Mouse (Mus musculus): Measurements from ENCODE around the gene Aen.
A peak's percentile ranks its signal among the peaks of the same experiment; 100 is the strongest.

The Aen gene

DNA sequence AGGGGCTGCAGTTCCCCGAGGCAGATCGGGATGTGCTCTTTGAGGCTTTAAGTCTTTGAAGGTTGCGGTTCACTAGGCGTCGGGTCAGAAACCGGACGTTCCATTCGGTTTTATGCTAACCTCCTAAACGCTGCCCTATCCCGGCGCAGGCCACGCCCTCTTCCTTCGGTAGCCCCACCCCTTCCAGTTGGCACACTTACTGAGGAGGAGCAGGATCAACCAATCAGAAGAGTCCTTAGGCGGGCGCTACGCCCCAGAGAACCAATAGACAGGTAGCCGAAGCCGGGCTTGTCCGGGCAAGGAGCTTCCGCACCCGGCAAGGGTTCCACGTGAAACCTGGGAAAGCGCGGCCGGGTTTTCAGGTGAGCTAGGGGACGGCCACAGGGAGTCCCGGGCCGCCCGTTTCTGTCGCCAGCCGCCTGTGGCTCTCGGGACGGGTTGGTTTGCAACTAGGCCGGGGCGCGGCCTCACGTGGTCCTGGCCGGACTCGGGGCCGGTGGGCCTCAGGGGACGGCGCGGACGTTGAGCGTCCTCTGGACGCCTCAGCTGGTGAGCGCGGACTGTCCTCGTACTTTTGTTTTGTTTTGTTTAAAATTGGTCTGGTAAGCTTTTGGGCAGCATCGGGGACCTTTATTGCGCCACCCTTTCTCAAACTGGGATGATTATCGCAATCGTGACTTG, at the start of gene Aen:
Gene Aen (plus strand): TSS at position 202 of the 681 bp plus-strand sequence.
- DNase-seq: peak; percentile 95

DNA sequence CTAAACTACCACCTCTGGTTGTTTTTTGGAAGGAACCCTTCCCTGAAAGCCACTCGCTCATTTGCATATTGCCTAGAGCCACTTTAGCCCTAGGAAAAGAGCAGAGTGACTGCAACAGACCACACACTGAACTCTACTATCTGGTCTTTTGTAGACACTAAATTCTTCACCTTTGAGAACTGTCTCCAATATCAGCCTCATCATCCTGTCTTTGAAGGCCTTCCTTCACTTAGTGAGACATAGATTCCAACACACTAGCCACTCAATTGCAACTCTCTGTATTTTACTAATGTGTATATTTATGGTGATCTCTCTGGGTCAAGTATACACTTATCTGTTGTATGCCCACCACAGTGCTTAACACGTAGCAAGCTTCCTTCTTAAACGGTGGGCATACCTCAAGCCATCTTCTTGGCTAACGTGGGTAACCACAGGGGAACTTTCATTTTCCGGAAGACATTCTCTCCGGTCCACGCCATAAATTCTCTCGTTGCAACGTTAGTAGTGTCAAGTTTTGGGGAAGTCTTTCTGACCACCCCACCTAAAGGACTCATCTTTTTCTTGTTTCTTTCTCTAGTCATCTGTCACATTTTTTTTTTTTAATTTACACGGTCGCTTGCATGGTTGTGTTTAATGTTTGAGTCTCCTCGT, 49.5 kb upstream of the Aen start:
- DNase-seq: no peak

DNA sequence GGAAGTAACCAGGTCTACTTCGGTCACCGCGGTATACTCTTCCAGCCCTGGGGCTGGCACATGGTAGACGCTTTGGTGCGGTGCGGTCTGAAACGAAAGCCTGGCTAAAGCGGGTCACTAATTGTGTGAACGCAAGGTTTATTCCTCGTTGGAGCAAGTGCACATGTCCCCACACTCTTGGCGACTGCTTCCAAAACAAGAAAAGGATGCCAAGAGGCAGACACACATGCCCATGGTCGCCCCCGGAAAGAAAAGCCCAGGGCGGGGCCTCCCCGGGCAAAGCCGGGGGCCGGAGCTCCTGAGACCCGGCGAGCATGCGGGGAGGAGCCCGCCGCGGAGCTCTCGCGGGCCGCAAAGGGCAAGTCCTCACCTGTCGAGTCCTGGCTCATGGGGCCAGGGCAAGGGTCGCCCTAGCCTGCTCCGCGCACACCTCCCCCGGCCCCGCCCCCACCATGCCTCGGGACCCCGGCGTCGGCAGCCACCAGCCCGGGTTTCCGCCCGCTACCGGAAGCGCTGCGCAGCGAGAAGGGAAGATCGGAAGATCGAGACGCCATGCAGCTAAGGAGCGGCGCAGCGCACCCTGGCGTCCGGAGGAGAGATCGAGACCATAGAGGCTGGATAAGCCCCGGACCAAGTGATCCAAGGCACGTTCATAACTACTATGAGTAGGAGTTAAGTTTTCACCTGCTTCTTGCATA, 48.8 kb upstream of the Aen start, which contains the start of gene Det1:
Gene Det1 (minus strand): TSS at position 527 of the 698 bp plus-strand sequence.
- DNase-seq: peak; percentile 95

DNA sequence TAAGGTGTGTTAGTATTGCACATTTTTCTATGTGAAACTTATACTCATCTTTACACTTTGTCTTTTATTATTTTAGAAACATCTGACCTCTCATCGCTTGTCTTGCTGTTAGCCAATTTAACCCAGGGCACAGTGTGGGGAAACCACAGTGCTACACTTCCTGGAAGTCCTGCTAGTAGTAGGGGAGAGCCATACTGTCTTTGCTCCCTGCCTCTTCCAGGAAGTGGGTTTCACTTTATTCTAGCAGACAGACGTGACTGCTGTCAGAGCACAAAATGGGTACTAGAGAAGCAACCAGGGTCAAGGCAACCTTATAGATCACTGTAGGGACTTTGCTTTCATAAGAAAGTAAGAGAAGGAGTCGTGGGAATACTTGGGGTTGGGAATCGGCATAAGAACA, 41.6 kb upstream of the Aen start:
- DNase-seq: no peak

DNA sequence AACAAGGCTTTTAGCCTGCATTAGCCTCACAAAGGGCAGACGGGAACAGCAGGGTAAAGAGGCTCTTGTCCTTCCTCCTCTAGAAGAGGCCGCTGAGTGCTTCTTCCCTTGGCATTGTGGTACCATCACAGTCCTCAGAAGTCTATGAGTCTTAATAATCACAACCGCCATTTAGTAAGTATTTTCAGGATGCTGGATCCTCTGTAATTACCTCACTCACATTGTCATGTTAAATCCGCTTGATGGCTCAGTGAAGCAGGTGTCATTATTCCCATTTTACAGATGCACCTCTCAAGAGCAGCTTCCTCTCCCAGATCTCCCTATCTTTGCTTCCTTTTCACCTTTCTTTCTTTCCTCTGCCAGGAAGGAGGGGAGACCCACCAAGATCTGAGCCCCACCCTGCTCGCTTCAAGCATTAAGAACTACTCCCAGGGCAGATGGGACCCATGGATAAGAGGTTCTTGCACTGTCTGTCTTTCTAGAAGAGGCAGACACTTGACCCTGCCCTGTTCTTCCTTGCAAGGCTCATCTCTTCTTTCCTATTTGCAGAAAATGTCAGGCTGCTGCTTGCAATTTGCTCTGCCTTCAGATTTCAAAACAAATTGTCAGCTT, 40.5 kb upstream of the Aen start:
- DNase-seq: no peak

DNA sequence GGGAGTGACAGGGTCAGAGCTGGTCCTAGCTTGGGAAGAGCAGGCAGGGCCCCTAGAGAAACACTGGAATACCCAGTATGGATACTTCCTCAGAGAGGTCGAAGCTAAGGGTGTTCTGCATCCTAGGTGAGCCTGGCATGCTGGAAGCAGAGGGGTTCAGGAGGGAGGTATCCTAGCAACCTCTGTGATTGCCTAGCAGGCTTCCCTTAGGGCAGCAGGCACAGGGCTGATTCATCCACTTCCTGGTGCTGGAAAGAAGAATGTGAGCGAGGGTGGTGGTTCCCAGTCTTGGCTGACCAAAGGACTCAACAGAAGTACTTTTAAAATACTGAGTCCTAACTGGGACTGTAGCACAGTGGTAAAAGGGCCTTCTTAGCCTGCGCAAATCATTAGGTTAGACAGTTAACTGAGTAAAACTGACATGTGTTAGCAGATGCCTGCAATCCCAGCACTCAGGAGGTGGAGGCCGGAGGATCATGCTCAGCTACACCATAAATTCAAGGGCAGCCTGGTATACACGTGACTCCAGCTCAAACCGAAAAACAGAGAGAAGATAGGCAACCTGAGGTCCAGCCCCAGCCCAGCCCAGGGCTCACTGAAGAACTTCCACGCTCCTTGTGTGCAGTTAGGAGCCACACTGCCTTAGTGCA, 31.7 kb upstream of the Aen start:
- no peak for DNase-seq

DNA sequence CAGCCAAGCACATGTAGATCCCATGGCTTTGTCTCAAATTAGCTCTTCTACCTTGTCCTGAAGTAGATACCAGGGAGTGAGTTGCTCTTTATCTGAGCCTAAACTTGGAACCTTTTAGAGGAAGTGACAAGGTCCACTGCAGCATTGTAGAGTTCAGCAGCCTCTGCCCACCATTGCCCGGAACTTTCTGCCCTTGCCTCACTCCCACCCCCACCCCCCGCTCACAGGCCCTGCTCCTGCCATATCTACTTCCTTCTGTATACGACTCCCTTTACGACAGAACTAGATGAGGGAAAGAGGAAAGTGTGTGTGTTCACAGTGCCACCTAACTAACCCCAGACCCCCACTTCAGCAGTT, 31.2 kb upstream of the Aen start:
- no peak for DNase-seq

DNA sequence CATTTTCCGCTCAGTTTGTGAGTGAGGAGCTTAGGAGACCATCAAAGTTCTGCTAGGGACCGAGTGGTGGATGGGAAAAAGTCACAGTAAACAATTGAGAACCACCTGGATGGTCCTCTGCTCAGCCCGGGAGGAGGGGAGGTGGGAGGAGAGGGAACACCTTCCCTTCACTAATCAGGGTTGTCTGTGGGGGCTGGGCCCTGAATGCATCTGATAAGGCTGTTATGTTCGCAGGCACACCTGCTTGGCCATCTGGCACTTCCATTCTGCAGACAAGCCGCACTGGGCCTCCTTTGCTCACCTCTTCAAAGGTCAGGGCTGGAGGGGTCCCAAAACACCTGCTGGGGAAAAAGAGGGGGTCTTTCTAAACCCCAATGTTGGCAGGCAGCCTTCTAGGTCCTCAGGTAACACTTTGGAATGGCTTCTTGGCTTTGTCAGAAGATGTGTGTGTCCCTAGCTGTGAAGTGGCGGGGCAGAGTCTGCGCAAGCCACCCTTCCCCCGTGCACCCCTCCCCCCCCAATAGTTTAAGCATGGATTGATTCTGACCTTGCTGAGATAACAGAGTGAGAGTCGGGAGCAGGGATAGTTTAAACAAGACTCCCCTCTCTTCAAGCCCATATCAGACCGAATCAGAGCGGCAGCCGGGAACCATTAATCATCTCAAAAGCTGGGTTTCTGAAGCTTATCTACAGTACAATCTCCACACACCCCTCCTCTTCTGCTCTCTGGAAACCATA, 30.3 kb upstream of the Aen start:
- no peak for DNase-seq

DNA sequence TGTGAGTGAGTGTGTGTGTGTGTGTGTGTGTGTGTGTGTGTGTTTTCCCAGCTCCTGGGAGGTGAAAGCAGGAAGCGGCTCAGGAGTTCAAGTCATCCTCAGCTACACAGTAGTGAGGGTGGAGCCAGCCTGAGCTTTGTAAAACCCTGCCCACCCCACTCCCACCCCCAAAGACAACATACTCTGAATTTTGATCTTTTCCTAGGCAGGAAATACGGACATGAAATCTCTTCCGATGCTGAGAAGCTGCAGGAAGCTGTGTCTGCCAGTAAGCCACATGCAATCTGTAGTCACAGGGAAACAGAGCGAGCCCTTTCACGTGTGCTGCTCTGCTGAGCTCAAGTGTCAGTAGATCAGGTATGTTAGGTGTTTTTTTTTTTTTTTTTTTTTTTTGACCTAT, 26.9 kb upstream of the Aen start:
- DNase-seq: no peak

DNA sequence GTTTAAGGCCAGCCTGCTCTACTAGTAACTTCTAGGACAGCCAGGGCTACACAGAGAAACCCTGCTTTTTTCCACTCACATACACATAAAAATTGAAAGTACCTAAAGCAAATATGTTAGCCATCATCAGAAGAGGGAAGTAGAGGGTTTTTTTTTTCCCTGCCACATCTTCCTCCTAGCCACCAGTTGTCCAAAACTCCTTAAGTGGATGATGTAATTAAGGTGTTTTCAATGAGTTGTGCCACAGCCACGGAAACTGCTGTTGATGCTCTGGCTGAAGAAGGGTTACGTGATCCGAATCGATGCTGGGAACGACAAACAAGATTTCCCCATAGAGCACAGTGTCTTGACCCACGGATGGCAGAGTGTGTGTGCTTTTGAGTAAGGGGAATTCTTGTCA, 23.3 kb upstream of the Aen start:
- no peak for DNase-seq

DNA sequence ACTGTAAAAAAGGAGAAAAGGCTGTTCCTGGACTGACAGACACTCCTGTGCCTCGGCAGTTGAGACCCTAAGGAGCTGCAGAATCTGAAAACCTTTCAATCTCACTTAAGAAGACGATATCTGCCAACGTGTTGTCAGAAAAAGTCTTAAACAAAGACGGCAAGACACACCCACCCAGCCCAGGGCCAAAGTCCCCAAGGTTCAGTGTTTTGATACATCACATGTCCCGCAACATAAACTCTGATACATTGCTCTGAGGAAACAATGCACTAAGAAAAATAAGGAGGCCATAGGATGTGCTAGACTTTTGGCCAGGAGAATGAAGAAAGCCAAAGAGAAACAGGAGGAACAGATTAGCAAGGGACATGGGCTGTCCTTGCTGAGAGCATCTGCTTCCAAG, 22.8 kb upstream of the Aen start:
- DNase-seq: no peak

DNA sequence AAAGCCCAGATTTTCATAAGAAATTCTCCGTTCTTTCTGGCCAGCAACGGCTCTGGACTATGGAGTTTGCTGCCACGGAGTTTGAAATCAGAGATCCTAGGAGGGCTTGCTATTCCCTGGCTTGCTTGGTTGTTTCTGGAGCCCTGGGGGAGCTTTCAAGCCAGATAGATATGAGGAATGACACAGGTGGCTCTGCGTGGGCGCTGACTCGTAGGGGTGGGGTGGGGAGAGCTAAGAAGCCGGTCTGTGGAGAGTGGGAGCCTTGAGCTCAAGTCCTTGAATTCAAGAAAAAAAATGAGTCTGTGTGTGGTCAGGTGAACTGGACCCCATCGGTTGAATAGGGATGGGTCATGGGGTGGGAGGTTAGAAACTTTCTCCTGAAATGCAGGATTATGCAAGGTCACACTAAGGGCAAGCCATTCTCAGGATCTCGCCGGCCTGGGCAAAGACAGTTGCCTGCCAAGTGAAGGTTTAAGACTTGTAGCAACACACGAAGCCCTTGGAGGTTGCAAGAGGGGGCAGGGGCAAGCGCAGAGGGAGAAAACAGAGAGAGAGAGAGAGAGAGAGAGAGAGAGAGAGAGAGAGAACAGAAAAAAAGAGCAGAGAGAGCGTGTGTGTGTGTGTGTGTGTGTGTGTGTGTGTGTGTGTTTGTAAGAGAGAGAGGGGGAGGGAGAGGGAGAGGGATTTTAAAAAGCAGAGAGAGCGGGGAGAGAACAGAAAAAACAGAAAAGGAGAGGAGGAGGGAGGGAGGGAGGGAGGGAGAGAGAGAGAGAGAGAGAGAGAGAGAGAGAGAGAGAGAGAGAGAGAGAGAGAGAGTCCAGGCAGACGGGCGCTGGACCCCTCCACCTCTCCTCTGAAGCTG, 13.8 kb upstream of the Aen start:
- DNase-seq: no peak

DNA sequence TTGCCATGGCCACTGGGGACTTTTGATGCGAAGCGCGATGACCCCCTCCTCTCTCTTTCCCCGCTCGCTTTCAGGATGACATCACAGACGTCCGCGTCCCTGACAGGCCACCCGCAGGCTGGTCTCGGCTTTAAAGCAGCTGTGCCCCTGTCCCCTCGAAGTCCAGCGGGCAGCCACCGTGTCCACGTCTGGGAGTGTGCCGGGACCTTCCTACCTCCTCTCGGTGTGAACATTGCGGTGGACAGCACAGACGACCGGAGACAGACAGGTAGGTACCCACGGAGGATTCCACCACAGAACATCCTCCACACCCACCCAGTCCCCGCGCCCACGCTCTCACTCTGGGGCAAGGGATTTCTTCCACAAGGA, 13.2 kb upstream of the Aen start:
- peak; percentile 65 for DNase-seq

DNA sequence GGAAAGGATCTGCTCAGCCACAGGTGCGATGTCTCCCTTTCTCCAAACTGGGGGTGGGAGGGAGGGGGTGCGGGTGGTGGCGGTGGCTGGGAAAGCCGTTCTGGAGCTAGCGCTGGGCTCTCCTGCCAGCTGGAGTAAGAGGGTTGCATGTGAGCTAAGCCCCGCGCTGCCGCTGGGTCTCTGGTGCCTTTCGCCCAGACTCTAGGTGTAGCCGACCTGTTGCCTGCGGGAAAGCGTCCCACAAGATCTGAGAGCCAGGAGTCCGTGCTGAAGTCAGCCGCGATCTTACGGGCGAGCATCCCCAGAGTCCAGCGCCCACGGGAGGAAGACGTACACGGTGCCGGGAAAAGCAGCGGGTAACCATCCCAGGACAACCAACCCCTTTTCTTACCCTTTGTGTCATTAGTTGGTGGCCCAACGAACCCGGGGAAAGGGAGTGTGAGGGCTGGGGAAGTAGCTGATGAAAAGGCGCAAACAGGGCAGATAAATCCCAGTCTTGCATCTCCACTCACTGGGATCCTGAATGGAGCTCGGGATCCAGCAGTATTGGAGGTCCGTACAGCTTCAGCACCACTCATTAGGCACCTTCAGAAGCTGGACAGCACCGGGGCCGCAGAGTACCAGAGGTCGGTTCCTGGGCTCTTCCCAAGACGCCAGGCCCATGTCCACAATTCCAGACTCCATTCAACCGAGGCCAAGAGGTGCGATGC, 12.5 kb upstream of the Aen start:
- no peak for DNase-seq

DNA sequence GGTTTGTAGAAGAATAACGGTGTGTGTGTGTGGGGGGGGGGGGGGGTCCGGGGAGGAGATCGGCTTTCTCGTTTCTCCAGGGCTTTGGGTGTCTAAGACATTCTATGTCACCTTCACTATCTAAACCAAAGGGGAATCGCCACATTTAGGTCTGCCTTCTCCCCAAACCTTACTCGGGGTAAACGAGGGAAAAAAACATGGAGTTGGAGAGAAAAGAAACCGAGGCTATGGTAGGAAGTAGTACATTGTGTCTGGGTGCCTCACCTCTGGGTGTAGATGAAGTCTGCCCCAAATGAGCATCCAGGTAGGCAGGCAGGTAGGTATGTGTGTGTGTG, 12.0 kb upstream of the Aen start:
- no peak for DNase-seq

DNA sequence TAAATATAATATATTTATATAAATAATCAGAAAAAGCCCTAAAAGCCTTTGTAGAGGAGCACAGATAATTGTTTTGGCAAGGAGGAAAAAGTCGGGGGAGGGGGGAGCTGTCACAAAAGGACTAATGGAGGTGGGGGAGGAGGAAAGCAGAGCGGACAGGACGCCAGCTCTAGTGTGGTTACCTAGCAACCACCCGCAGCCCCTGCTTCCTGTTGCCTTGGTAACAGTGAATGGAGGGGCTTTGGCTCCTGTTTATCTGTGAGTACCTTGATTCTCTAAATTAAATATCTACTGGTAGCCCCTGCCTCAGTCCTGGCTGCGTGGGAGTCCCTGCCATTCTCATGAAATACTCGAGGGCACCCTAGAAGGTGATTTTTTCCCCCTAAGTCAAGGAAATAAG, 11.5 kb upstream of the Aen start:
- DNase-seq: peak; percentile 54

DNA sequence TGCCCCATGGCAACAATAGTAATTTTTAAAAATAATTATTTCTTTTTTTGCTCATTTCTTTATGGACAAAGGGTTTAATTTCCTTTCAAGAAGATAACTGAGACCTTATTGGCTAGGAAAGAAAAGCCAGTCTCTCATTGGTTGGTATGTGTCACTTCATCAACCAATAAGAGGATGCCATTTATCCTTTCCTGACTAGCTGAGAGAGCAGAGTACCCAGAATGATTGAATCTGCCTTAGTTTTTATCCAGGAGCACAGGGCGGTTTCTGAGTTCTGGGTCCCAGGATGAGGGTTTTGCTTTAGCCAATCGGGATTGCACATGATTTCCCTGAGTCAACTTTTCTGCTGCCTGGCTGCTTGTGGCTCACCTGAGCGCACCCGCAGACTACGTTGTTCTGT, 10.2 kb upstream of the Aen start:
- no peak for DNase-seq

DNA sequence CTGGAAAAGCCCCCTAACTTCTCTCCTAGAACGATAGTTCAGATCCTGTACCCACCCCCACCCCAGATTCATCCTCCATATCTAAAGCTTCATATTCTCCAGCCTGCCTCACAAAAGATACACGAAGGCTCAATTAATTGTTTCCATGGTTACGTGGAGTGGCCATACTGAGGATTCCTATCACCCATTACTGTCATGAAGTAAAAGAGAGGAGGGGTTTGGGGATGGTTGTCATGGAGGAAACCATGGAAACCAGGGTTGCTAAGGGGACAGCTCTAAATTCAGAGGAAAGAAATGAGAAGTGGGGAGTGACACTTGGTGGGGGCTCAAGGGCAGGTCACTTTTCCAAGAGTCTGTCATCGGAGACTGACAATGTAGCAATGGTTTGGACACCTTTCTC, 9.2 kb upstream of the Aen start:
- DNase-seq: no peak

DNA sequence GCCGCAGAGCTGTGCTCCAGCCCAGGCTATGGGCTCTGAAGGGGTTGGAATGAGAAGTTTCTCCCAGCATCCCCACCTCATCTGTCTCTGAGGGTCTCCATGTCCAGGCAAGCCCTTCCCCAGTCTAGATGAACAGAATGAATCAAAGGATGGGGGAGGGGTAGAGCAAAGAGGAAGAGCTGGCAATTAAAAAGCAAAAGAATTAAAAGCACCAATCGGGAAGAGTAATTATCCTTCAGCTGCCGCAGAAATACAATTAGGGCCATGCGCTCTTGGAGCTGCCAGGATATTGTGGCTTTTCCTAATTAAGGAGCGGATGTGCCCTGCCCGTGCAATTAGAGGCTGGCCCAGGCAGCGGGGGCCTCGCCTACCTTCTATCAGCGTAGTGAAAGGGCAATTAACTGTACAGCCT, 8.2 kb upstream of the Aen start:
- DNase-seq: no peak

DNA sequence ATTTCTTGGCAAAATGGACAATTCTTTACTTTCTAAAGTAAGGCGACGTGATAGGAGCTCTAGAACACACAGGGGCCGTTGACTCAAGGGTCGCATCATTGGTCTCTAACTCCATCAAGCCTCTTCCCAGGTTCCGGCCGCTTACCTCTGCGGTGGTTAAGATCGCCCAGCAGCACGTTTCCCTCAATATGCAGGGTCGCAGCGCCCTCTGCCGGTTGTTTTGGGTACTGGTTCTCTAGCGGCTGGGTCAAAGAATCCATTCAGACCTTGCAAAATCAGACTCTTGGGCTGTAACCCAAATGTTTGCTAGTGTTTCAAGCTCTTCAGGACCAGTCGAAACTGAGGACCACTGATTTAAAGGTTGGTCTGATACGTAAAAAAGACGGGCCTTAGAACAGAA, 5.0 kb upstream of the Aen start:
- DNase-seq: peak; percentile 89

DNA sequence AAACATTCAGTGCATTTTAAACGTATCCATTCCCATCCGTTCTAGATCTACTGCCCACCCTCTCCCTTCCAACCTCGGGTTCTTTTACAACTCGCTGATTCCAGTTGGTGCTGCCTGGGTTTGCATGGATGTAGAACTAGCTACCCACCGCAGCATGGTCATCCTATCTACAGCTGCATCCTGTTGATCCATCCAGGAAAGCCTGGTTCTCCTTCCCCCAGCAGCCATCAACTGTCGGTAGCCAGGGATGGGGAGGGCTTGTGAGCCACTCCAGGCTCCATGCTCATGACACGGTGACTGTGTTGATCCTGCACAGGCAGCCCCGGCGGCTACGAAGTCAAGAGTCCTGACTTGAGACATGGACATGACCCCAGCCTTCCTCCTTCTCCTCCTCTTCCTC, 1.7 kb upstream of the Aen start:
- DNase-seq: no peak
